Mouse (Mus musculus) spleen, adult 2 months (tissue): Measurements from ENCODE around the gene Fbxl18.

Experiments used
- CTCF ChIP-seq: fragments of 200-500 bp; IDR thresholded peaks from 2 replicates; pipeline ENCODE4 v1.5.1; 2011; ENCODE audit warnings: mild to moderate bottlenecking, inconsistent platforms; ENCODE audit not compliant: insufficient read depth, insufficient read length, insufficient replicate concordance; ENCODE audit errors: extremely low read depth
- POLR2A ChIP-seq: fragments of 200-500 bp; IDR thresholded peaks from 2 replicates; pipeline ENCODE4 v1.6.1; 2011; ENCODE audit warnings: low read depth, low read length, inconsistent platforms

- TF ChIP-seq CTCF (no peak), POLR2A (no peak)
Observed at GRCm38 (mm10) chr5:142932731-142933130, 37.5 kb upstream of the Fbxl18 start.
